Mouse (Mus musculus) spleen, adult 10 weeks (tissue): ENCODE results near the gene Vtcn1. TPM values are rescaled to one million over a fixed set of nuclear protein-coding genes. Genes with fewer than 3 reads are reported as not detected.

ENCODE experiments used
- polyA plus RNA-seq: library from polyadenylated mRNA; stranded (reverse); fragments of 350-450 nt; fragmentation: Illumina TruSeq; extraction: RNeasy Lipid Tissue Mini Kit (QIAGEN cat#74804); gene quantifications from one replicate; pipeline ENCODE4 v1.2.3, GENCODE M21; 2015; ENCODE audit warnings: low replicate concordance; ENCODE audit not compliant: insufficient read depth

Vtcn1 gene
- 0.11 TPM for polyA plus RNA-seq

DNA sequence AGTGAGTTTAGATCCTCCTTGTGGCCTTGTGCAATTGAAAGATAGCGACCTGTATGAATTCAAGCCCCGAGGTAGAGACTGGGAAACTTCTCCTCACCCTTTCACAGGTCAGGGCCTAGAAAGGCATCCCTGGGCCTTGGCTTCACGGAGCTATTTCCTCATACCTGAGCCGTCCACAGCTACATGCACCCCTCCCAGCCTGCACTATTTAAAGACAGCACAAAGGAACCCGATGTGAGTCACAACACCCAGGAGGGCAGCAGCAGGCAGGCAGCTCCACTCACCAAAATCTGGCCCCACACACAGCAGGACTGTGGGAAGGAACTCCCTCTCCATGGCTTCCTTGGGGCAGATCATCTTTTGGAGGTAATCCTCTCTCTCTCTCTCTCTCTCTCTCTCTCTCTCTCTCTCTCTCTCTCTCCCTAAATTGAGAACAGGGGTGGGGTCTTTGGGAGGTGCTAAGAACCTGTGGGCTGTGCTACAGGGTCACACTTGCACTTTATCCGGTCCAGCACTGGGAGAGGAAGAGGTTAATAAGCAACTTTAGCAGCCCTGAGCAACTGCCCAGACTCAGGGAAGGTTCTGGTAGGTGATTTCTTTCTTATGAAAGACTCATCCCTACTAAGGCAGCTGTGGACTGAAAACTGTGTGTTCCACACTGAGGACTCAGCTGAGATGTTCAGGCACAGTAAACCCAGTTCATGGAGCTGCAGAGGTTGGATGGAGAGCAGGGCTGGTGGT lies at the start of gene Vtcn1:
Gene Vtcn1 (plus strand): TSS at position 235 of the 741 bp plus-strand sequence.

GRCm38 (mm10) chr3:100921825-100922505 lies 96.7 kb downstream of the Vtcn1 start, which contains the start of gene Trim45:
Trim45 (plus strand) TSS chr3:100922202.

Other genes with a start within 250 kb of the Vtcn1 start
- gene Man1a2, start 140.0 kb upstream of the Vtcn1 start, polyA plus RNA-seq, result 36.1 TPM
- gene Trim45, start 96.7 kb downstream of the Vtcn1 start, polyA plus RNA-seq, result 1.0 TPM
- 14.3 TPM for gene Ttf2, start 144.2 kb downstream of the Vtcn1 start, polyA plus RNA-seq
- gene Cd101, start 204.1 kb downstream of the Vtcn1 start, polyA plus RNA-seq, result 2.7 TPM